Mouse (Mus musculus) testis, adult 2 months (tissue): ENCODE measurements around the gene Scrg1.

Source experiments
- CTCF ChIP-seq: fragments of 200-500 bp; IDR thresholded peaks from 2 replicates; pipeline ENCODE4 v1.5.1; 2012; ENCODE audit warnings: low read depth, mild to moderate bottlenecking, inconsistent platforms, low read length, moderate library complexity; ENCODE audit not compliant: control insufficient read depth, insufficient read depth, insufficient replicate concordance
- POLR2A ChIP-seq: fragments of 200-500 bp; IDR thresholded peaks from 2 replicates; pipeline ENCODE4 v1.6.1; 2012; ENCODE audit warnings: low read depth, mild to moderate bottlenecking, inconsistent platforms, low read length, moderate library complexity; ENCODE audit not compliant: control insufficient read depth

DNA sequence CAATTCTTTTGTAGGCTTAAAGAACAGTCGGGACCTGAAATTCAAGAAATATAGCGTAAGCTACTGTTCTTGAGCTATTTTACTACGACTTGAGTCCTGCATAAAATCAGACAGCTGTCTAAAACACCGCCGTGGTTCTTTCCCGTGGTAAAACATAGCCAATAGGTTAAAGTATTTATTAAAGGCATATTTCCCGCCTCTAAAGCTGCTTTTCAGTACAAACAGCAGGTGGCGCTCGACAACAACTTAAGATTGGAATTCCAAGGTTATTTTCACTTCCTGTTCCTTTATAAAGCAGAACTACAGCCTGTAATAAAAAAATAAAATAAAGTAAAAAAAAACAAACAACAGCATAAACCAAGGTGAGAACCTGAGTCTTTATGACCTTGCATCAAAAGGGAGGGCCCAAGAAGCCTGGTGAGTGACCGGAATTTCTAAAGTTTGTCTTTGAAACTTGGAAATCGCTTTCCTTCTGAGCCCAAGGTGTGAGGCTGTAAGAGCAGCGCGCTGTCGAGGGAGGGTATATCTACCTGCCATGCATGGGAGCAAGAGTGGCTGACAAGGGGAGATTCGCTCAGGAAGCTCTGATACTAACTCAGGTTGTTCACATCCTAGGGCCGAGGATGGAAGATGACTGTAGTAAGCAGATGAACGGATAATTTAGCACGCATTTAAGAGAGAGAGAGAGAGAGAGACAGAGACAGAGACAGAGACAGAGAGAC is 26.4 kb upstream of the Scrg1 start:
- TF ChIP-seq POLR2A (no peak), CTCF (no peak)
